Mouse (Mus musculus) inflammation-experienced regulatory T-cells, adult 6 months (primary cell): ENCODE results near the gene Rad54l2. TPM values are rescaled to one million over a fixed set of nuclear protein-coding genes. Genes with fewer than 3 reads are reported as not detected.
A peak's percentile ranks its signal among the peaks of the same experiment; 100 is the strongest.

Experiments used
- ATAC-seq: one replicate; pipeline ENCODE4 v1.8.0; 2017
- polyA plus RNA-seq, 3 experiments: library from polyadenylated mRNA; unstranded; fragments of 100-300 nt; shearing (Covaris generic); gene quantifications; one replicate each; pipeline ENCODE4 v1.2.1; 2017

Rad54l2 gene
- 1 to 10 TPM; 3.2 to 4.5 (median 3.4) TPM for polyA plus RNA-seq

DNA sequence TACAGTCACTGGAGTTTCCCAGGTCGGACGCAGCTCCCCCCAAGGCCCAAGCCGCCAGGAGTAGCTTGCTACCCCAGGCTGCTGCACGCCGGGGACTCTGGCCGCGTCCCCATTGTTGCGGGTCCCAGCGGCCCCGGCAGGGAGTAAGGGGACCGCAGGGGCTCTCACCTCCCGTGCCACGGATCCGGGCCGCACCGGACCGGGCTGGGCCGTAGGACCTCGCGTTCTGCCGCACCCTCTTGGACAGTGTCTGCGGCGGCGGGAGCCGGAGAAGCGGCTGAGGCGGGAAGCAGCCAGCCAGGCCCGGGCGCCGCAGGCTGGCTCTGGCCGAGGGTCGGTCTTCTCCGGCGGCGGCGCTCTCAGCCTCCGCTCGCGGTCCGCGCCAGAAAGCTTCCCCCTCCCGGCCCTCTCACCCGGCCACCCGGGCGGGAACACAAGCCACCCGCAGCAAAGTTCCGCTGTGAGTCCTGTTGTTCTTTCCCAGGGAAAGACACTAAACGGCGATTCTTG lies at the start of gene Rad54l2:
TSS of gene Rad54l2 (minus strand) at position 383 of the 510 bp plus-strand sequence.
- peak; percentile 79 for ATAC-seq

DNA sequence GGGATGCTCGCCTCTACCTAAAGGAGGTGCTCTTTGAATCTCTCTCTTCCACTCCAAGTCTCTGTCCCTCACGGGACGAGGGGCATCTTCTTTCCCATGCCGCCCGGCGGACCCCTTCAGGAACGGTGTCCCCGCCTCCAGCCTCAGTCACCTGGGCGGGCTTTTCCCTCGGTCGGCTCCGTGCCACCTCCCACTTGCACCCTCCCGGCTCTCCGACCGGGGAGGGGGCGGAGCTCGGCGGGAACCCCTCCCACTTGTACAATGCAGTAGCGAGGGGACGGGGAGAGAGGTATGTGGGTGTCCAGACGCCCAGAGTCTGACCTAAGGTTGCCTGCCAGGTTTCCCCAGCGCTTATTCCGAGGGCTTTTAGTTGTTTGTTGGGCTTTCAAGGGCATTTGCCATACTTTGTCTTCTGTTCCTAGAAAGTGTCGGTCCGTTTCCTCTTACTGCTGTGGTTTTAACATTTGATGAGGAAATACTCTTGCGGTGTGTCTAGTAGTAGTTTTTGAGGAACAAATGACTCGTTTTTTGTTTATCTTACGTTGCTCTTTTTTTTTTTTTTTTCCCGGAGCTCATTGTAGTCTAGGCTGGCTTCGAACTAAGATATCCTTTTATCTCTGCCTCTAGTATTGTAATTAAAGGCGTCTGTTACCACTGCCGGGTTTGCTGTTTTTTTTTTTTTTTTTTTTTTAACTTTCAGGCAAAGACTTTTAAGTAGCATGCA lies 33.5 kb upstream of the Rad54l2 start:
- peak; percentile 66 for ATAC-seq

DNA sequence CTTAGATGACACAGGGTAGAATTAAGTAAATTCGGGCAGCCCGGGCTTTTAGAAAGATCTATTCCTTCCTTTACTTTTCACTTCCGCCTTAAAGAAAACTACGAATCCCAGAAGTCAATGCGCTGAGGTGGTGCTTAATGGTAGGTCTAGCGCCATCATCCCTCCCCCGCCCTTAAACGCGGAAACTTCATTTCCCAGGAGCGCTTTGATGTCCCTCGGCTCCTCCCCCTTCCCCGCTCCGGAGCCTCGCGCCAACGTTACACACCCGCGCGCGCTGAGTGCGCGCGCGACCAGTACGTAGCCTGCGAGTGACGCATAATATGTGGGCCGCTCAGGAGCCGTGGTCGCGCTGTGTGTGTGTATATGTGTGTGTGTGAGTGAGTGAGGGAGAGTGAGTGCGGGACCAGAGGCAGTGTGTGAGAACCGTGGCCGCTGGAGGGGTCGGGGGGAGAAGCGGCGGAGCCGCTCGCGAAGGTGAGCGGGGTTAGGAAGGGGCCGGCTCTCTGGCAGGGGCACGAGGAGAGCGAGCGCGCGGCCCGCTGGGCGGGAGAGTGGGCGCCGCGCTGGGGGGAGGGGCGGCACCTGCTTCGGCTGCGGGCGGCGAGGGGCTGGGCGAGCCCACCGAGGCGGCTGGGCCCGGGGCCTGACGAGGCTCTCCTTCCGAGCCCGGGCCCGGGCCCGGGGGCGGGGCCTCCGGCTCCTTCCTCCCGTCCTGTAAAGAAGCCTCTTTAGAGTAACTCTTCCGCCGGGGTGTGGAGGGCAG lies 32.8 kb upstream of the Rad54l2 start, which contains the start of gene Dcaf1:
TSS of gene Dcaf1 (plus strand) at position 257 of the 763 bp plus-strand sequence.
- ATAC-seq, result peak; percentile 88

DNA sequence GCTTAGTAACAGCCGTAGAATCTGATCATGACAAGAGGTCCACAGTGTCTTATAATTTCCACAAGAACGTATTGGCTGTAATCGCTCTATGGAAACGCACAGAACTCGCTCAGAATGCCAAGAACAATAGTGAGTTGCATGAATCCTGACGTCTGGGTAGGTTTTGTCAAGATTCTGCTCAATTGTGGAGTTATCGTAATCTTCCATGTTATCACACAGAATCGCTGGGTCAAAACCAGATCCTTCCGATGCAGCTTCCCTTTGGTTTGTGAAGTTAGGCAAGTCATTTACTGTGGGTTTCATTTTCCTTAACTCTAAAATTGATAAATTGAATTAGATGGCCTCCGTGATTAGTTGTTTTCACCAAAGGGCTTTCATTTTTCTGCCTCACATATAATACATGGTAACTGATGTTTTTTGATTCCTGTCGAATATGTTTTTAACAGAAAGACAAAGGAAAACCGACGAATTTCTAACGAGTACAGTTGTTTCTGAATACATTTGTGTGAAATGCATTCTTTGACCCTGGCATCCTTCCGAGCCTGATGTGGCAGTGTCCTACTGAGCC lies 32.1 kb upstream of the Rad54l2 start:
- no peak for ATAC-seq

DNA sequence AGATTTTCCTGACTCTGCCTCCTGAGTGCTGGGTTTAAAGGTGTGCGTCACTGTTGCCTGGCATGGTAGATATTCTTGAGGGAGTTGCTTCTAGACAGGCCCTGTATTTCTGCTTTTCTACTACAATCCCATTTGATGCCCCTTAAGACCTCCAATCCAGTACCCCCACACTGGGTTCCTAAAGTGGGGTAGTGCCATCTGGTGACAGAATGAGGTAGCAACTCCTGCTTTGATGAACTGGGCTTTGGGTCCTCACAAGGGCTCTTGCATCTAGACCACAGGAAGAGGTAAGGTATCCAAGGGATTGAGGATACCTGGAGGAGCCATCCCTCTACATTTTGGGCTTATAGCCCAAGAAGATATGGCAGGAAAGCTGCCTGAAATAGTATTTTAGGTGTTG lies 30.2 kb upstream of the Rad54l2 start:
- no peak for ATAC-seq

DNA sequence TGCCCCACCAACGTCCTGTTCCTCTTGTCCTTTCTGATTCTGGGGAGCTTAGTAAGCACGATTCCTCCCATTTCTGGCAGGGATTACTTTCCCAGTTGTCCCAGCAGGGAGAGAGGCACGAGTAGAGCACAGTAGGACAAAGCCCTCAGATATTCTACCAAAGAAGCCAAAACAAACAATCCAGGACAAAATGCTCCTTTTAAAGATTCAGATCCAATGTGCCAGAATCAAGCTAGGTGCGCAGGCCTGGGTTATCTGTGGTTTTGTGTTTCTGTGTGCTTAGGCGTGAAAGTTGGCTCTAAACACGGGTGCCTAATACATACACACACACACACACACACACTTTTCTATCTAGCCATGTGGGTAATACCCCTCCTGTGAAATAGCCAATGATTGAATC lies 29.2 kb upstream of the Rad54l2 start:
- ATAC-seq, result no peak

DNA sequence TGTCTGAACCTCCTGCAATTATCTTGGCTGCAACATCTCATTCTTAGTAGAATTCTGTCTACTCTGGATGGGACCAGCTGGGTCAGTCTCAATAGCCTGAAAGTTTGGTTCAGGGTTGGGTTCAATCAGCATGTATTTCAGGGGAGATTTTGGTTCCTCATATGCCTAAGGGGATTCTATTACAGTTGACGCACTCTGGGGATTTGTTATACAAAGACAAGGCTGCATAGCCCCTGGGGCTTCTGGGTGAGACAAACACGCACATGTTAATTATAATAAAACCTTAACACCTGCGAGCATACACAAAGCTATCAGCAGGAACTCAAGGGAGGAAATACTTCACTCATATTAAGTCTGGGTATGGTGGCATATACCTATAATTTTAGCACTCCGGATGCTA lies 17.5 kb upstream of the Rad54l2 start:
- no peak for ATAC-seq

DNA sequence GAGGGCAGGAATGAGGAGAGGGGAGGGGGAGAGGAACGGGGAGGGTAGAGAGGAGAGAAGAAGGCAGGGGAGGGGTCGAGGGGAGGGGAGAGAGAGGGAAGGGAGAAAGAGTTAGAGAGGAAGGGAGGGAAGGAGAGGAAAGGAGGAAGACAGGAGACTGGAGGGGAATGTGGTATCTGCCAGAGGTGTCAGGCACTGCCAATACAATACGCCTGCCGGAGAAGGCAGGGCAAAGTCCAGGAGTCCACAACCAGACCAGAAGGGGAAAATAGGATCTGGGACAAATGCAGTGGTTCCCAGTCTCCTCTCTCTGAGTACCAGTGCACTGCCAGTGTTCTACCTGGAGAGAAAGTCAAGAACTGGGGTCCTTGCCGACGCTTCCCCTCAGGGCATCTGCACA lies 1.8 kb upstream of the Rad54l2 start:
- ATAC-seq, result no peak

DNA sequence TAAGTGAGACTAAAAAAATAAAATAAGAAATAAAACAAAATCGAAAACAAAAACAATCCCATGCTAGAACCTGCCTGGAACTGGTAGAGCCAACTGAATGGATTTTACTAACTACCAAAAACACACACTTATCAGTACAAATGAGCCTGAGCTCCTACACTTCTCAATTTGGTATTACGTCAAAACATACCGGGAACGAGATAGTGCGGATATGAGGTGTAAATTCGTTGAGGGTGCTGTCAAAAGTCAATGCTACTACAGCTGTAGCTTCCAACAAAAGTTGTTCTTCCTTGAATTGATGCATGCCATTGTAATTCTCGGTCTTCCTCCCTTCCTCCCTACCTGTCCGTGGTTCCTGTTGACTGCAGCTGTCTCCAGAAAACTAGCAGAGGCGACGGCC lies 369 bp upstream of the Rad54l2 start:
- no peak for ATAC-seq

DNA sequence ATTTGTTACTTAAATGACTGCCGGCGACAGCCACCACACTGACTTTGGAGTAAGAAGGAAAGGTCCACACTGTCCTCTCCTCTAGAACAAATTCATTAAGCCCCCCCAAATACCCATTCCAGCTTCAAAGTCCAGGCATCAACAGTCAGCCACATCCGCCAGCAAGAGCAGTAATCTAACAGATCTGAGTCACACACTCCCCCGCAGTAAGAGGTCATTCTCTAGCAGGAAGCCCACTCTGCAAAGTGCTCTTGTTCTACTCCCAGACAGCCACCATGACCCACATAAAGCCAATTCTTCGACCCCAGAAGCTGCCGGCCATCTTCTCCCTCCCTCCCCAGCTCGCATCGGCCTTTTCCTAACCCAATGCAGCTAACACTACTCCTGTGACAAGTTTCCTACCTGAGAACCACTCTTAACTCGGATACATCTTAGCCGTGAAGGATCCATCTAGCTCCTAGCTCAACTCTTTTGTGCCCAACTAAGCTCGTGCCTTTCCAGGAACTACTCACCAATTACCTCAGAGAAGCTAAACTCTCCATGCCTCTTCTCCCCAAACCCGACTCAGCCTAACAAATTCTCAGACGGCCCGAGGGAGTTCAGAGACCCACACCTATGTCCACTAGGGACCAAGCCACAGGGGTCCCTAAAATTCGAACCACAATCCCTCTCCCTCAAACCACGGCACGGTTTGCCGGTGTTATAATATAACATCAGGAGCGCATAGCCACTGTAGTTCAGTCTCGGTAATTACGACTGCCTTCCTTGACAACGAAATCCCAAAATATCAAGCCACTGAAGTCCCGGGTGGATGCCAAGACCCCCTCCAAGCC lies 799 bp downstream of the Rad54l2 start:
- peak; percentile 51 for ATAC-seq

DNA sequence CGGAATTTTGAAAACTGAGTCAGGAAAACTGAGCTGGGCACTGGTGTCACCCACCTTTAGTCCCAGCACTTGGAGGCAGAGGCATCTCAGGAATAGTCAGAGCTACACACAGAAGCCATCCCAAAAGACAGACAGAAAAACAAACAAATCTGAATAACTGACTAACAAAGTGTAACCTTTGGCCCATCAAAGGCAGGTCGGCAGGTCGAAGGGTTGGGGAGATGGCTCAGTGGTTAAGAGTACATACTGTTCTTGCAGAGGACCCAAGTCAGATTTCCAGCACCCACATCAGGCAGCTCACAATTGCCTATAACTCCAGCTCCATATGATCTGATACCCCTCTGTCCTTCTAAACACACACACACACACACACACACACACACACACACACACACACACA lies 3.8 kb downstream of the Rad54l2 start:
- ATAC-seq, result no peak

DNA sequence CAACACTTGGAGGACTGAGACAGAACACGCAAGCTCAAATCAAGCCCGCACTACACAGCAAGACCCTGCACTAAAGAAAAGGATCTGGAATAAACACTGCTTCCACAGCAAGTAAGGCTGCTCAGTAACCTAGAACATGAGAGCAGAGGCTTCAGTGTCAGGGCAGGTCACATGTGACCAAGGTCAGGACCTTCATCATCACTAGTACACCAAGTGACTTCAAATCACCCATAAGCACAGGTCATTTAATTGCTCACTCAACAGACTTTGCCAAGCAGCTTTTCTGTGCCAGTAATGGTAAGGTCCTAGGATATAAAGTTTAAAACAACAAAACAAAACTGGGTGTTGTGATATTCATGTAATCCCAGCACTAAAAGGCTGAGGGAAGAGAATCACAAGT lies 5.4 kb downstream of the Rad54l2 start:
- ATAC-seq, result no peak

DNA sequence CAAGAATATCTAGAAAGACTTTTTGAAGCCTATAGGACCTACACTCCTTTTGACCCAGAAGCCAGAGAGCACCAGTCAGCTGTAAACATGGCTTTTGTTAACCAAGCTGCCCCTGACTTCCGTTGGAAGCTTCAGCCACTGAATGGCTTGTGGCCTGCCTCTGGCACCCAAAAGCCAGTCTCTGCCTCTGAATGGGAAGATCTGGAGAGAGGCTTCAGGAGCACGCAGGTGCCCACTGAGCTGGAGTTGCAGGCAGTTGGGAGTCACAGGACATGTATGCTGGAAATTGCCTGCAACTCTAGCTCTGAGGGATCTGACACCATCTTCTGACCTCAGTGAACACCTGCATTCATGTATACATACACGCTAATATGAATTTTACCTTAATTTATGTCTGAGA lies 8.9 kb downstream of the Rad54l2 start:
- ATAC-seq, result no peak

DNA sequence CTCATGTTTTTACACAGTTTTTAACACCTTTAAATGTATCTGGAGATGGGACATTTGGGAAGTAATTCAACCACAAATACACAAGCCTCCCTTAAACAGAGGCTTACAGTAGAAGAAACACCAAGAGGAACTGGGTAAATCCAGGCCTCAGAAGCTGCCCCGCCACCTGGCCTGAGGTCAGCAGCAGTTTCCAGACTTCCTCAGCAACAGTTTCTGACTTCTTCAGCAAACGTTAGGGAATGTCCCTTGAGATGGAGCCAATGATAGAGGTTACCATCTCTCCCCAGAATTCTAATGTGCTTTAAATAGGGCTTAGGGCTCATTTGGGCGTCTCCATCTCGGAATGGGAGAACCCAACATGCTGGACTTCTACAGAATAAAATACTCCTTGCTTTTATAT lies 10.7 kb downstream of the Rad54l2 start:
- no peak for ATAC-seq

DNA sequence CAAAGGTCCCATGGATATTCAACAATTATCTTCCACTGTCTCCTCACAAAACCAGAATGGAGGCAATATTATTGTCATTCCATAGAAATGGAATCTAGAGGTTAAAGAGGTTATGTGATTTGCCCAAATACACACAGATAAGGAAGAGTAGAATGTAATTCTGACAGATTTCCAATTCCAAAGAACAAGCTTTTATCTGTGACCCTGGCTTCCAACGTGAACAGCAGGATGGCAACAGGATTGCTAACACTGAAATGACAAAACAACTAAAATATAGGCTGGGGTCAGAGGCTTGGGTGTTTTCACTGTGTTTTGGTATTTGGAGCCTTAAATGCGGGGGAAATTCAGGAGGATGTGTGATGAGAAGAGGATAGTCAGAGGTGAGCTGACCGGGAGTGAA lies 11.6 kb downstream of the Rad54l2 start:
- no peak for ATAC-seq

DNA sequence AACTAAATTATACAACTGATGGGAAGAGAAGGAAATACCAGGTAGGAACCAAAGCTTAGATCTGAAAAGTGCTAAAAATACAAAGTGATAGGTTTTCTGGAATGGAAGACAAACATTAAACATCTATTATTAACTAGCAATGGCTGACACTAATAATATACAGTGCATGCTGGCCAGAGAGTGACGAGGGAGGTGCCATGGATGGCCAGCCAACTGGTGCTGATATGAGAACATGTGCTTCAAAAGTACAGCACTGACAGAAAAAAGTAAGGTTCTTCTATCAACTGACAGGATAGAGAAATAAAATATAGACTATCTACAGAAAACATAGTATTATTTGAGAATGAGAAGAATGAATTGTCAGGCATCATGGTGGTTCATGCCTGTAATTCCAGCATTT lies 12.9 kb downstream of the Rad54l2 start:
- no peak for ATAC-seq

DNA sequence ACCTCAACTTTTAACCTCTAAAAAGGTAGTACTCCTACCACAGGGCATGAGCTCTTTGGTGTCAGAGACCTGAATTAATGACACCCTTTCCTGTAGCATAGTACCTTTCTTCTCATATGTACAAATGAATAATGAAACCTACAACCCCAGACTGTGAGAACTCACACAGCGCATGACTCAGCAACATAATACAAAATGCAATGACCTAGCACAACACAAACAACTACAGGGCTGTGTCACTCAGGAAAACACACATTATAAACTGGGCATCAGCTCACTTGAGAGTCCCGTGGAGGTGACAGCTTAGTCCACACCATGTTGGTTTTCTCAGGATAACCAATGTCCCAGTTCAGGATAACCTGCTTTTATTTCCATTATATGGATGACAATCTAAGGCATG lies 17.2 kb downstream of the Rad54l2 start:
- no peak for ATAC-seq

DNA sequence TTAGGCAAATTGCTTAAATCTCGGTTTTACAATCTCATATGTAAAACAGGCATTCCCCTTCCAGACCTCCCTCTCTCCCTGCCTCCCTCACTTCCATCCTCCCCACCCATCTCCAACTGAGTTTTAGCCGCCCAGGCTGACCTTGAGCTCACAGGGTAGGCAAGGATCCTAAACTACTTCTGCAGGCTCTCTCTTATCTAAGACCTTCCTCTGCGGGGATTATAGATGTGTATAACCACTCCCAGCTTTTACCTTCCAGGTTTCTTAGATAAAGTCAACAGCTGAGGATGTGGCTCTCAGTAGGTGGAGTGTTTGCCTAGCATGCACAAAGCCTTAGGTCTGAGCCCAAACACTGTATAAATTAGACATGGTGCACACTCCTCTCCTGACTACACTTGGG lies 18.8 kb downstream of the Rad54l2 start:
- ATAC-seq, result no peak

DNA sequence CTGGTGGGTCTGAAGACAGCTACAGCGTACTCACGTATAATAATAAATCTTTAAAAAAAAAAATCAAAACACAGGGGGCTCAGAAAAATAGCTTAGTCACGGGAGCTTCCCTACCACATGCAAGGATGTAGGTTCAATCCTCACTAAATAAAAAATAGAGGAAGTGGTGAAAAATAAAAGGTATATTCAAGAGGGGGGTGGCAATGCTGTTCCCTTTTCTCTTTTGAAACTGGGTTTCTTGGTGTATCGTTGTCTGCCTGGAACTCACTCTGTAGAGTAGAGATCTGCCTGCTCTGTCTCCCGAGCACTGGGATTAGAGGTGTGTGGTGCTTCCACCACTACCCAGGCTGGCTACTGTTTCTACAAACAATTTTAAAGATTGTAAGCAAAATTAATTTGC lies 19.2 kb downstream of the Rad54l2 start:
- ATAC-seq, result no peak

DNA sequence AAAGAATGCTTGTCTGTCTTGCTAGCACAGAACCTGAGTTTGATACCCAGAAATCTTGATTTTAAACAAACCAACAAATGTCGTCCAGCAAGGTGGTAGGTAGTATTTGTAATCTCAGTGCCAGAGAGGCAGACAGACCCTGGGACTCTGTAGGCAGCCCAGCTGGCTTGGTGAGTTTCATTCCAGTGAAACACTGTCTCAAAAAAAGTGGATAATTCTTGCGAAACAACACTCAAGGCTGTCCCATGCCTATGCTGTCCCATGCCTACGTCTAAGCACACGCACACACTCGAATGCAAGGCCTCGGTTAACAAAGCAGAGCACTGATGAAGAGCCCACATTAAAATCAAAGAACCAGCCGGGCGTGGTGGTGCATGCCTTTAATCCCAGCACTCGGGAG lies 32.6 kb downstream of the Rad54l2 start:
- ATAC-seq, result no peak

DNA sequence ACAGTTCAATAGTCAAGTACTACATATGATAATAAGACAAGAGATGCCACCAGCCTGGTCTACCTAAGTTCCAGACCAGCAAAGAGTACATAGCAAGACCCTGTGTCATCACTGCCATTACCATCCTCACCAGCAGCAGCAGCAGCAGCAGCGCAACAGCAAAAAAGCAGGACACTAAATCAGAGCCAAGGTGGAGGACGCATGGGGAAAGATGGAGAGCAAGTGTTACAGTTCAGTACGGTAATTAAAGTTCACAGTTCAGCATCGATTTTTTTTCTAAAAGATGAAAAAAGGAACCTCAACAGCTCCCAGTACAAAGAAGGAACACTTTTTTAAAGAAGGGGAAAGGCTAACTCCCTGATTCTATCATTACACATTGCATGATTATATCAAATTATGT lies 33.2 kb downstream of the Rad54l2 start:
- no peak for ATAC-seq

DNA sequence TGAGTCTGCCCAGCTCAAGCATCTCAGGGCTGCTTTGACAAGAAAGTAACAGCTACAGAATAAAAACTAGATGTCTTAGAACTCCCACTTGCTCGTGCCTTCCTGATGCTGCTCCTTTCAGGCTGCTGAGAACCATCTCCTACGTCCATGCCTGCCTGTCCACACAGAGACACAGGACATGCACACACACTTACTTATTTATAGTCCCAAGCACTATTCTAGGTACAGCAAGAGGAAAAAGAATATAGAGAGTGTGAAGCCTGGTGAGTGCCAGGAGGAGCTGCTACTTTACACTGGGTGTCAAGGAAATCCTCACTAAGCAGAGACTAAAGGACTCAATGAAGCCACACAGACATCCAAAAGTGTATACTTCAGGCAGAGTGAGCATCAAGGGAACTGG lies 34.7 kb downstream of the Rad54l2 start:
- ATAC-seq, result no peak

DNA sequence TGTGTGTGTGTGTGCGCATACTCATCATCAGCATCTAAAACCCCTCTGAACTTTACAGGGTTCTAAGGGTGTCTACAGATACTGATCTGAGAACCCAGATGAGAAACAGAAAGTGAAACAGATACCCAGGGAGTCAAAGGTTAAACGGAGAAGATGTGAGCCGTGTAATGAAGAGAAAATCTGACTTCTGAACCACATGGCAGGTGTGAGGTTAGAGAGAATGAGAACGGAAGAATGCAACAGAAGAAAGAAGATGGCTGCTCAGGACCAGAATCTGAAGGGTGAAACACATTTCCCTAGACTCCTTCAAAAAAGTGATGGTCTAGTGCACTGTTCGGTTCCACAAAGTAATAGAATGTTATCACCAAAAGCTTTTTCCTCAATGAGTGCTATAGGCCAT lies 36.9 kb downstream of the Rad54l2 start:
- peak; percentile 82 for ATAC-seq
